Mouse (Mus musculus) hindbrain, embryonic 12.5 days (tissue): Measurements from ENCODE around the gene Pbx1. TPM values are rescaled to one million over a fixed set of nuclear protein-coding genes. Genes with fewer than 3 reads are reported as not detected.

ENCODE experiments used
- ATAC-seq: fragments of 200-750 bp; cut with Nextera tagmentation; 2 replicates; pipeline ENCODE4 v1.8.0; 2017; ENCODE audit warnings: moderate TSS enrichment; ENCODE audit not compliant: low FRiP score
- H3K27ac ChIP-seq: fragments of 300-500 bp; sonication (generic); 2 replicates; pipeline ENCODE4 v1.5.1; 2016; ENCODE audit warnings: mild to moderate bottlenecking
- H3K27me3 ChIP-seq: fragments of 300-500 bp; sonication (generic); 2 replicates; pipeline ENCODE4 v1.6.1; 2016; ENCODE audit warnings: mild to moderate bottlenecking
- H3K36me3 ChIP-seq: fragments of 300-500 bp; sonication (generic); 2 replicates; pipeline ENCODE4 v1.6.1; 2016; ENCODE audit warnings: mild to moderate bottlenecking
- H3K4me1 ChIP-seq: fragments of 300-500 bp; sonication (generic); 2 replicates; pipeline ENCODE4 v1.6.1; 2016
- H3K4me2 ChIP-seq: fragments of 300-500 bp; sonication (generic); replicated peaks from 2 replicates; pipeline ENCODE4 v1.6.1; 2016; ENCODE audit warnings: mild to moderate bottlenecking
- H3K4me3 ChIP-seq: fragments of 300-500 bp; sonication (generic); 2 replicates; pipeline ENCODE4 v1.5.1; 2016; ENCODE audit warnings: mild to moderate bottlenecking
- H3K9ac ChIP-seq: fragments of 300-500 bp; sonication (generic); 2 replicates; pipeline ENCODE4 v1.6.1; 2016; ENCODE audit warnings: mild to moderate bottlenecking, moderate library complexity
- H3K9me3 ChIP-seq: fragments of 300-500 bp; sonication (generic); replicated peaks from 2 replicates; pipeline ENCODE4 v1.6.1; 2016; ENCODE audit warnings: mild to moderate bottlenecking
- WGBS: fragments of 180-500 bp; shearing (Covaris S2); methylation state at CpG from one replicate; pipeline ENCODE4 v1.1.7; 2016; 5-methylcytosine and 5-hydroxymethylcytosine counted together
- polyA plus RNA-seq: library from polyadenylated mRNA; unstranded; fragments of >200 nt; fragmentation: Nextera tagmentation; extraction: Ambion mirVana; gene quantifications from 2 replicates; pipeline ENCODE4 v1.2.1, GENCODE M21; 2016

Gene Pbx1
- polyA plus RNA-seq, 1 experiment from 2014 or later: 56.3 TPM

DNA sequence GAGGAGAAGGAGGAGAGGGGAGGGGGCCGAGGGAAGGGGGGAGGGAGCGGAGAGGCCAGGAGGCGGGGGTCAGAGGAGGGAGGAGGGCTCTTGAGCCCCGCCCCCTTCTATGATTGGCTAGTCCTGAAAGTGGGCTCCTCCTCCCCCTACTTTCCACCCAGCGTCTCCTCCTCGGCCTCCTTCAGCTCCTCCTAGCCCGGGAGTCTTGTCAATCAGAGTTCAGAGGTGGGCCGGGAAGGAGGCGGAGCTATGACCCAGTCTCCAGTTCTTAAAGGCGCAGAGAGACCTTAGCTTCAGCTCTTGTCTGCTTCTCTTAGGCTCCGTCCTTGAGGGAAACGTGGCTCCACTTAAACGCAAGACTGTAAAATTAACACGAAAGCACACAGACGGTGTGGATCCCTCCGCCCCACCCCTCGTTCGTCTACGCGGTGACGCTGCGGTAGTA is 233 bp upstream of the Pbx1 start:
- H3K27me3 ChIP-seq: no peaks in the 10 kb centered on the region
- H3K4me2 ChIP-seq: peak overlapping the region; percentile 66
- H3K9ac ChIP-seq: no peak overlapping the region
- H3K4me1 ChIP-seq: peaks cover 9% of the 10 kb centered on the region
- peak; percentile 99 for ATAC-seq
- no peaks in the 10 kb centered on the region for H3K36me3 ChIP-seq
- H3K27ac ChIP-seq: peak overlapping the region; percentile 99
- H3K4me3 ChIP-seq: peak overlapping the region; percentile 83
- H3K9me3 ChIP-seq: no peaks in the 10 kb centered on the region
- under 1% methylated on average over 19 of the region's 22 CpGs for WGBS

DNA sequence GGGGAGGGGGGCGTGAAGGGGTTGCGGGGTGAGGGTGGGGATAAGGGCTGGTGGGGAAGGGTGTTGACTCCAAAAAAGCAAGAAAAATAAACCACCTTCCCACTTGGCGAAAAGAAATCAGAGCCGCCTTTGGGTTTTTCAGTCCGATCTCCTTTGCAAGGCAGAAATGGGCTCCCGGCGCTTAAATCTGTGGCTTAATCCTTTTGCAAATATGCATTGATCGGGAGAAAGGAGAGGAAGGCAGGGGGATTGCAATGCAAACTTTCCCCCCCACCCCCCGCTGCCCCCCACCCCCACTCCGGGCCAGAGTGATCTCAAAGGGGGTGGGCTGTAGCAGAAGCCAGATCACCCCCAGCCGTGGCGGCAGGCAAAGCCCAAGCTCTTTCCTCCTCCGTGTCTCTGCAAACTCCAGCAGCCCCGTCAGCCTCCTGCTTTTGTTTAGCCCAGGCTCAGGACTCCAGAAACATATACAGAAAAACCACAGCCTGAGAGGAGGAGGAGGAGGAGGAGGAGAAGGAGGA is 299 bp downstream of the Pbx1 start:
- Histone ChIP-seq H3K9ac (peak overlapping the region; percentile 96), H3K9me3 (no peaks in the 10 kb centered on the region), H3K4me3 (peak overlapping the region; percentile 83), H3K27me3 (no peaks in the 10 kb centered on the region), H3K4me2 (peak overlapping the region; percentile 66), H3K4me1 (peaks cover 15% of the 10 kb centered on the region), H3K27ac (peak overlapping the region; percentile 99), H3K36me3 (no peaks in the 10 kb centered on the region)
- peak; percentile 94 for ATAC-seq
- WGBS: 2% methylated on average over 13 of the region's 14 CpGs

DNA sequence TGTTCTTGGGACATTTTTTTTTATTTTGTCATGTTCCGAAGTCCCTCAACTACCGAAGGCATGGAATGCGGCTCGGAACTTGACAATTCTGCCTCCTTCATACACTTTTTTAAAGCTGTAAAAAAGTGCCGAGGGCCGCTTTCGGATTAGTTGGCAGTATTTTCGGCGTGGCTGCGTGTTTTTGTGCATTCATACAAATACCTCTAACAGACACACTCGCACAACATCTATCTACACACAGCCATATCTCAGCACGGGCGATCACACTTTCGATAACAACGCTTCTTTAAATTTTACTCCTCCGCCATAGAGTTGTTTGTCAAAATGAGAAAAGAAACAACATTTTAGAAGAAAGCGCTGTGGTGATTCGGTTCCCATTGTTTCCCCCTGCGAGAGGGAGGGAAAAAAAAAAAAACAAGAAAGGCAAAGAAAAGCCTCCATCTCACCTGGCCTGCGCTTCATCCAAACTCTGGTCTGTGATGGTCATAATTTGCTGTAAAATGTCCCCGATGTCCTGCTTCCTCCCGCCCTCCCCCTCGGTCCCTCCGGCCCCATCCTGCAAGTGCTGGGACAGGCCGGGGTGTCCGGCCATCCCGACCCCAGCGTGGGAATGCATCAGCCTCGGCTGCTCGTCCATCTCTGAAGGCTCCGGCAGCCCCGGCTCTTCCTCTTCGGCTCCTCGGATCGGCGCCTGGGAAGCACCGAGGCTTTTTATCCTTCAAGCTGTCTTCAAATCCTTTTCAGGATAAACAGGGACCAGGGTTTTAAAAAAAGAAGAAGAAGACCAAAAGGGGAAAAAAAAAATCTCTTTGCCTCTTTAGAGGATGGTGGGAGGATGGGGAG is 981 bp downstream of the Pbx1 start:
- peak overlapping the region; percentile 96 for H3K9ac ChIP-seq
- H3K4me3 ChIP-seq: peak overlapping the region; percentile 83
- peaks cover 22% of the 10 kb centered on the region for H3K4me1 ChIP-seq
- ATAC-seq: no peak
- H3K9me3 ChIP-seq: no peaks in the 10 kb centered on the region
- H3K27ac ChIP-seq: peak overlapping the region; percentile 99
- under 1% methylated on average over 37 of the region's 37 CpGs for WGBS
- peak overlapping the region; percentile 66 for H3K4me2 ChIP-seq
- no peaks in the 10 kb centered on the region for H3K36me3 ChIP-seq
- no peaks in the 10 kb centered on the region for H3K27me3 ChIP-seq

DNA sequence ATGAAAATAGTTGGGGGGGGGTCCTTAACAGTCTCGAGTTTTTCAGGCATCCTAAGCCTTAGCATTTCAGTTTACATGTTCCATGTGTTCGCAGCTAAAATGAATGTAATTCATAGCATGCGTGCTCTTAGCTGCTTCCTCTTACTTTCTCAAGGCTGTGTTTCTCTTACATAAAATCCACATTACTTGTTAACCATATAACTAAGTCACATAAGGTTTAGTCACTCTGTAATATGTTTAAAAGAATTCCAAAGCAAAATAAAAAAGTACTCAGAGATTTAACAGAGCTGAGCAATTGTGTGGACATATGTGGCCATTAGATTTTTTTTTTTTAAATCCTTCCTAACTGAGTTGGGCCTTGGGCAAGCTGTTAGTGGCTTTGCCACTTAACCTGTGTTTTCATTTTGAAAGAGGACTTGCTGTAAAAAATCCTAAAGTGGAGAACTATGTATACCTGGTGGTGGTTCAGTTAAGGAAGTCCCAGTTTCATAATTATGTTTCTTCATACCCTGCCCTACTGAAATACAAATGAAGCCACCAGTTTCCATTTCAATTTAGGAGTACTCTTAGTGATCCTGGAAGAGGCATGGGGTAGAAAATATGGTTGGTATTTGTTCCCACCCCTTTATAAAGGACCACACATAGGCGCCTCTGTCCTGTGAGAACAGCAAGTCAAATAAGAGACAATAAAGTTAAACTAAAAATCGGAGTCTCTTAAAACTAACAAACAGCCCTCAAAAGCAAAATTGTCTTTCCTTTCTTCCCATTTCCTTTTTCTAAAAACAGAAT is 2.0 kb downstream of the Pbx1 start:
- Histone ChIP-seq H3K4me2 (peak overlapping the region; percentile 66), H3K4me3 (peak overlapping the region; percentile 83), H3K27me3 (no peaks in the 10 kb centered on the region), H3K9me3 (no peaks in the 10 kb centered on the region), H3K36me3 (no peaks in the 10 kb centered on the region), H3K27ac (peak overlapping the region; percentile 70), H3K9ac (peak overlapping the region; percentile 96), H3K4me1 (peaks cover 30% of the 10 kb centered on the region)
- no peak for ATAC-seq
- 1% methylated on average over 5 of the region's 5 CpGs for WGBS

DNA sequence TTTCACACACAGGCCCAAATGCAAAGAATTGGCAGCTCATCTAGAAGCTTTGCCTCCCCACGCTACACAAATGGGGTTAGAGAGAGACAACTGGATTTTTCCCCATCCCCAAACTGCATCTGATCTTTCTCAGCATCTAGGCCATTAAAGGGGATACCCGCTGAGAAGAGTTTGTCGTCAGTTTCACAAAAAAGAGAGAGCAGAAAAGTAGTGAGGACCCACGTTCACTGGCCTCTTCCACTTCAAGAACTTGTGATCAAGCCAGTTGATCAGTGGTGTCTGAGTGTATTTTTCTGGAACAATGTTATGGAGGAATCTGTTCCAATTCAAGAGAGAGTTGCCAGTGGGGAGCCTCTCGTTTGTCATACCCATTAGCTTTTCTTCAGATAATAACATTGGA is 2.7 kb downstream of the Pbx1 start:
- H3K4me1 ChIP-seq: peaks cover 34% of the 10 kb centered on the region
- peak overlapping the region; percentile 66 for H3K4me2 ChIP-seq
- peak overlapping the region; percentile 96 for H3K9ac ChIP-seq
- H3K27me3 ChIP-seq: no peaks in the 10 kb centered on the region
- H3K27ac ChIP-seq: peak overlapping the region; percentile 70
- no peak for ATAC-seq
- H3K36me3 ChIP-seq: no peaks in the 10 kb centered on the region
- 1% methylated on average over 5 of the region's 5 CpGs for WGBS
- H3K9me3 ChIP-seq: no peaks in the 10 kb centered on the region
- H3K4me3 ChIP-seq: peak overlapping the region; percentile 83

DNA sequence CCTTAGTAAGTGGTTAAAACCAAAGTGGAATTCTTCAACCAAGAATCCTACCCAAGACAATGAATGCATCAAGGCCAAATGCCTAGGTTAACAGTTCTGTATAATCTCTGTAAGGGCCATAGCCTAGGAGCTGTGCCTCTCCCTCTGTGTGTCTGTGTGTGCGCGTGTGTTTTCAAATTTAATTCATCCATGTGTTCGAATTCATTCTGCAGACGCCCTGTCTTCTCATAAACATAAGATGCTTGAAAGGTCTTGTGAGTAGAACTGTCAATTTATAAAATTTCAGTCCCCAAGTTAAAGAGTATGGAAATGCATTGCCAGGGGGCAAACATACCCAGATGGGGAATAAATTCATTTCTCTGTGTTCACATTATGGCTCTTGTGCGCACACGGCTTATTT is 3.8 kb downstream of the Pbx1 start:
- Histone ChIP-seq H3K4me2 (peak overlapping the region; percentile 66), H3K9ac (peak overlapping the region; percentile 96), H3K4me1 (peaks cover 44% of the 10 kb centered on the region), H3K27me3 (no peaks in the 10 kb centered on the region), H3K27ac (peak overlapping the region; percentile 66), H3K36me3 (no peaks in the 10 kb centered on the region), H3K9me3 (no peaks in the 10 kb centered on the region), H3K4me3 (peak overlapping the region; percentile 83)
- 20% methylated on average over 6 of the region's 6 CpGs for WGBS
- no peak for ATAC-seq

DNA sequence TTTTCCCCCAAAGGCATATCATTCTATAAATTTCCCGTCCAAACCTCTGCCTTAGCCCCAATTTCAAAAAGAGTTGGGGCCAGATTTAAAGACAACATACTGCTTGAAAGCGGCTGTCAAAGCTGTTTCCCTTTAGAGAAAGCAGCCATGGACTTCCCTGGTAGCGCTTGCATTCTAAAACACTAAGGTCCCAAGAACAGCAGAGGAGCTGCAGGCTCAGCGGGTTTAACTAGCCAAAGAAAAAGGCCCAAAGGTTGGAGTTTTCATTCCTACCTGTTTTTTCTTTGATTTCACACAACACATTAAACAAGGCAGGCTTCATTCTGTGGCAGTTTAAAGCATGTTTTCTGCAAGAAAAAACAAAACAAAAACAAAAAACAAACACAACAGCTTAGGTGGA is 4.5 kb downstream of the Pbx1 start:
- H3K4me2 ChIP-seq: peak overlapping the region; percentile 66
- H3K27ac ChIP-seq: peak overlapping the region; percentile 66
- peak overlapping the region; percentile 83 for H3K4me3 ChIP-seq
- H3K9me3 ChIP-seq: no peaks in the 10 kb centered on the region
- peaks cover 47% of the 10 kb centered on the region for H3K4me1 ChIP-seq
- no peaks in the 10 kb centered on the region for H3K36me3 ChIP-seq
- no peaks in the 10 kb centered on the region for H3K27me3 ChIP-seq
- WGBS: 2% methylated on average over 4 of the region's 4 CpGs
- H3K9ac ChIP-seq: peak overlapping the region; percentile 96
- no peak for ATAC-seq

DNA sequence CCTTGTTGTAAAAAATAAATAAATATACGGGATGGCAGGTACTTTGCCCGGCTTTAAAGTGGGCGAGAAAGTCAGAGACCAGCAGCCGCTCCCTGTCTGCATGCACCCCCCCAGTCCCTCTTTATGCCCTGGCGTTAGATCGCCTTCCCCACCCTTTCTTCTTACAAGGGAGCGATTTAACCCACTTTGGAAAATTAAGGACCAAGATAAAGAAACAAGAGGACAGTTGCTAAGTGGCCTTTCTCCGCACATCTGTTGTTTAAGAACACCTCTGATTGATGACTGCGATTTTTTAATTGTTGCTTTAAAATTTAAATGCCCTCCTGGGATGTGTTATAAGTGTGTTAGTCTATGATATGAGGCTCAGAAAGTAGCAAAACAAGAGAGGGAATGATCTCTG is 5.2 kb downstream of the Pbx1 start:
- WGBS: 36% methylated on average over 9 of the region's 9 CpGs
- Histone ChIP-seq H3K27ac (peak overlapping the region; percentile 66), H3K36me3 (peaks cover 5% of the 10 kb centered on the region; the same call in 1 of the 2 replicates), H3K4me2 (peak overlapping the region; percentile 66), H3K4me3 (peak overlapping the region; percentile 83), H3K9ac (peak overlapping the region; percentile 96), H3K9me3 (no peaks in the 10 kb centered on the region), H3K27me3 (no peaks in the 10 kb centered on the region), H3K4me1 (peaks cover 47% of the 10 kb centered on the region)
- ATAC-seq: no peak

DNA sequence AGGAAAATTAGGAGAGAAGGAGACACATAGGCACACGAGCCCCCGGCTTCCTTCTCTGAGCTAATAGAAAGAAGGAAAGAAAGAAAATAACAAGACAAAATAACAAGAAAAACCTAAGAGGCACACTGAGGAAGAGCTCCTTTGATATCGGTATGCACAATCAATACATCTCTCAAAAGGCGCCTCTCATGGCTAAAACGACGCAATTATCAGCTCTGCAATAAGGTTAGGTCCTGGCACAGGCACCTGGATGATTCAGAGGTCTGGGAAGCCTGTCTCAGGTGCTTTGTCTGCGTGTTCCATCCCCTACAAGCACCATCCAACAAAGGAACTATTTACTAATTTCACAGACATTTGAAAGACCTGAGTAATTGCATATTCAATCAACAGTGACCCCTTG is 5.8 kb downstream of the Pbx1 start:
- WGBS: 53% methylated on average over 7 of the region's 7 CpGs
- no peak for ATAC-seq
- H3K36me3 ChIP-seq: peaks cover 9% of the 10 kb centered on the region; the same call in 1 of the 2 replicates
- no peaks in the 10 kb centered on the region for H3K9me3 ChIP-seq
- peak overlapping the region; percentile 83 for H3K4me3 ChIP-seq
- peak overlapping the region; percentile 66 for H3K4me2 ChIP-seq
- peak overlapping the region; percentile 96 for H3K9ac ChIP-seq
- peaks cover 49% of the 10 kb centered on the region for H3K4me1 ChIP-seq
- H3K27me3 ChIP-seq: no peaks in the 10 kb centered on the region
- peak overlapping the region; percentile 46; the same call in 1 of the 2 replicates for H3K27ac ChIP-seq

DNA sequence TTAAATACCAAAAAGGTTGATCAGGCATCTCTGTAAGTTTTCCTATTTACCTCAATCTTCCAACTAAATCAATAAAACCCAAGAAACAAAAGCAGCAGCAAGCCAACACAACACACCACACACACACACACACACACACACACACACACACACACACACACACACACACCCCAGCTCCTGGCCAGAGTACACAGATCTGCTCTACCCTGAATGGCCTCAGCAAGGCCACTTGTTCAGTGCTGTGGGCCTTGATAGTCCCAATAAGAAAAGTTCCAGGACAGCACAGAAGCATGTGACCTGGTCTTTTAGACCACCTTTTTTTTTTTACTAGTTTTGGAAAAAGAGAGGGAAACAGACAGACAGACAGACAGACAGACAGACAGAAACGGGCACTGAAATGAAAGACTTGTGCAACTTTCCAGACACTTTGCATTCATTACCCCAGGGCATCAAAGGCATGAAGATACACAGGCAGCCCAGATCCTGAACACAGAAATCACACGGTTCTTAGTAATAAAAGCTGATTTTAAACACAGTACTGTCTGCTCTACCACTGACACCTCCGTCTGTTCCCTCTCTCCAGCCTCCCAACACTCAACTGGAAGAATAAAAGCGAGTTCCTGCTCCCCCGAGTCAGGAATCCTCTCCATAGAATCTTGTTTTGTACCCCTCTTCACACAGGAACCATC is 6.9 kb downstream of the Pbx1 start:
- 34% methylated on average over 5 of the region's 5 CpGs for WGBS
- no peak overlapping the region for H3K27ac ChIP-seq
- no peaks in the 10 kb centered on the region for H3K9me3 ChIP-seq
- peaks cover 49% of the 10 kb centered on the region for H3K4me1 ChIP-seq
- peak overlapping the region; percentile 11; the same call in 1 of the 2 replicates for H3K4me3 ChIP-seq
- H3K36me3 ChIP-seq: peaks cover 17% of the 10 kb centered on the region
- H3K4me2 ChIP-seq: peak overlapping the region; percentile 66
- H3K9ac ChIP-seq: peak overlapping the region; percentile 35; the same call in 1 of the 2 replicates
- no peak for ATAC-seq
- H3K27me3 ChIP-seq: no peaks in the 10 kb centered on the region

DNA sequence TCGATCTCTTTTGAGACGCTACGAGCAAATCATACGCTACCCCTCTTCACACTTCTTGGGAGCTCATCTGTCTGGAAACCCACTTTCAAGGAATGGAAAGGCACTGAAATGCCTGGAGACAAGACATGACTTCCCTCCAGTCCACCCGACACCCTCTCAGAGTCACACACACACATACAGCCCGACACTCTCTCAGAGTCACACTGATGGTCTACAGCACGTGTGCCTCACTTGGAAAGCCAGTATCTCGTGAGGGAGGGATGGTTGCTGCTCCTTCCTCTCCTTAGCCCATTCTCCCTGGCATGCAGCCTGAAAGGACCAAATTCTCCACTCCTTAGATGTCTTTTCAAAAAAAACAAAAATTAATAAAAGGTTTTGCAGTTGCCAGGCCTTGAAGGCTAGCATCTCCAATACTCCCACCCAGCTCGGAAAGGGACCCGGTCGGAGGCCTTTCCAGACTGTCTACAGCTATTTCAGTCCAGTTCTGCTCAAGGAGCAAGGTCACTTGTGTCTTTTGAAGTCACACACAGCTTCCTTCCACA is 8.6 kb downstream of the Pbx1 start:
- H3K27ac ChIP-seq: no peak overlapping the region
- peak overlapping the region; percentile 21 for H3K4me2 ChIP-seq
- H3K36me3 ChIP-seq: peaks cover 21% of the 10 kb centered on the region
- WGBS: 73% methylated on average over 11 of the region's 11 CpGs
- H3K27me3 ChIP-seq: no peaks in the 10 kb centered on the region
- no peak overlapping the region for H3K4me3 ChIP-seq
- no peaks in the 10 kb centered on the region for H3K9me3 ChIP-seq
- peaks cover 55% of the 10 kb centered on the region for H3K4me1 ChIP-seq
- H3K9ac ChIP-seq: peak overlapping the region; percentile 43
- no peak for ATAC-seq
